Mouse (Mus musculus): ENCODE measurements around the gene Aff3.

Aff3 gene

DNA sequence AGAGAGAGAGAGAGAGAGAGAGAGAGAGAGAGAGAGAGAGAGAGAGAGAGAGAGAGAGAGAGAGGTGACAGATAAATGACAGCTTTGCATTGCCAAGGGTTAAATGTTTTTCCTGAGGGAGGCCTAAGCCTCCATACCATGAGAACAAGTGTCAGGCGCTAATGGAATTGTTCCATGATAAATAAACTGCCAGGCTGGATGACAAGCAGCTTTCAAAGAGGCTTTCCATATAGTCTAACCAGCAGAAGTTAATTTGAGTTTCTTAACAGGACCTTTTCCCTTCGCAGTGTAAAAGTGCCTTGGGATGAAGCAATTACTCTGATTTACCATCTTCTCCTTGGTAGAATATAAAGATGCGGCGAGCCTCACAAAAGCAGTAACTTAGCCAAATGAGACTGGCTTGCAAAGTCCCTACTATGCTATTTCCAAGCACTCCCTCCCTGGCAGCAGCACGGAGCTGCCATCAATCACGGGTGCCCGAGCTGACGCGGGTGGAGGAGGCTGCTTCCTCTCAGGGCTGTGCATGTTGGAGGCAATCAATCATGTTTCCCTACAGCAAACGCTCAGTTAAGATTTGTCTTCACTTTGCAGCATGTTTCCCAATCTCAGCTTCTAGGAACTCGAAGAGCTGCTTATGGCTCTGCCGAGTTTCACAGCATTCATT lies 119.3 kb downstream of the Aff3 start:
- DNase-seq (ENCODE audit: low spot score), result no peak

DNA sequence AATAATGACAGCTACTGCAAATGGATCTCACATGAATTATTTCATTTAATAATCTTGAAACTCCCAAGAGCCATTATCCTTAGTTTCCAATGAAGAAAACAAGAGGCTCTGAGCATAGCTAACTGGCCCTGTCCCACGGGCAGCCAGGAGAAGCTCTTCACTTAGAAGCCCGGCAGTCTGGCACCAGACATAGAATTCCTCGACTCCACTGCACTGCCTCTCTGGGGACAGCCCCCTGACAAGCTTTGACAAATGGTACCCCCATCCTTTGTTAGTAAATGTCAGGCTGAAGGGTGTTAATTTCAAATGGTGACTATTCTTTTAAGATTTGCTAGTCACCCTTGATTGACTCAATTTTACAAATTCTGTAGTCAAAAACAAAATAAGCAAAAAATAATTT lies 120.3 kb downstream of the Aff3 start:
- no peak for DNase-seq (ENCODE audit: low spot score)

DNA sequence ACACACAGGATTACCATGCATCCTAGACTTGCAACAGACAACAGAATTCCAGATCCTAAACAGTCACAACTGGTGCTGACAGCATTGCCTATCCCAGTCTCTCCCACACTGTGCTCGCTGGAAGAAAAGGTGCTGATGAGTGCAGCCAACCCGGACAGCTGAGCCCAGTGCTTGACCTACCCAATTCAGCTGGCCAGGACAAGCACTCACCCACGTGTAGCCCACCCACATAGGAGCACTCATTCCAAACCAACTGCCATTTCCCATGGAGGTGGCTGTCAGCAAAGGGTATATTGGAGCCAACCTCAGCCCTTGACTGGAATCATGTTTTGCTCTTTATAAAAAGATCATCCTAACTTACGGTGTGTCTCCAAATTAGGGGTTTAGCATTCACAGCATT lies 123.2 kb downstream of the Aff3 start:
- no peak for DNase-seq (ENCODE audit: low spot score)

DNA sequence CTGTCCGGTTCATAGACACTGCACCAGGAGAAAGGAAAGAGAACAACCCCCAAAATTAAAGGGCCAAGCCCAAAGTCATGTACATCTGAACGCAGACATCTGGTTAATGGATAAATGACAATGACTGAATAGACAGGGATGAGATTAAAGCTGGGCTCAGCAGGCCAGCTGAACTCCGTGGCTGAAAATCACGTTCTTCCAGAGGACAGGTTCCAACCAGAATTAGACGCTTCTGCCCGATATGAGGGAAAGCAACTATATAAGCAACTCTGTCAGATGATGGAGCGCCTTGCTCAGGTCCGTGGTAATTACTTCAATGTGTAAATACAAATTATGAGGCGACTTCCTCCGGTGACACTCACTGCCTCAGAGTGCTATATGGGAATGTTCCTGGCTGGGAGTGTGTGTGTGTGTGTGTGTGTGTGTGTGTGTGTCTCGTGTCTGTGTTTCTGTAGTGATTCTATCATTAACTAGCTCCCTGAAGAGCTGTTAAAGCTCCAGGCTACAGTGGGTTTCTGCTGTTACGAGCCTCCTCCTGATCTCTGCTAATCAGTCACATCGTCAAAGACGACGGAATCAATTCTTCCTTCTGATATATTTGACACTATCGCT lies 127.7 kb downstream of the Aff3 start:
- no peak for DNase-seq (ENCODE audit: low spot score)

DNA sequence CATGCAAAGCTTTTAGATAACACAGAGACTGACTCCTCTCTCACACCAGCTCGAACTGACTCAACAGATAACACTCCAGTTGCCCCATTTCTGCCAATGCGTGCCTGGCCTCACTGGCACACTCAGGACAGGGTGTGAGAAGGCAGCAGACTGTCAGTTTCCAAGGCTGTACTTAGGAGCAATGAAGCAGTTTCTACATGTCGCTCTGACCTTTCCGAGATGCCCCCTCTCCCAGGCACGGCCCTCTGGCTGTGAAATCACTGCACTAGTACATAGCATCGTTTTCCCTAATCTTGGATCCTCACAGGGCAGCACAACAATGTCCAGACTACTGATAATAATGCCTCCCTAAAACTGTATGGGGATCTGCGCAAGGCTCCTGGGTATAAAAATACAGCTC lies 132.2 kb downstream of the Aff3 start:
- DNase-seq (ENCODE audit: low spot score), result no peak

DNA sequence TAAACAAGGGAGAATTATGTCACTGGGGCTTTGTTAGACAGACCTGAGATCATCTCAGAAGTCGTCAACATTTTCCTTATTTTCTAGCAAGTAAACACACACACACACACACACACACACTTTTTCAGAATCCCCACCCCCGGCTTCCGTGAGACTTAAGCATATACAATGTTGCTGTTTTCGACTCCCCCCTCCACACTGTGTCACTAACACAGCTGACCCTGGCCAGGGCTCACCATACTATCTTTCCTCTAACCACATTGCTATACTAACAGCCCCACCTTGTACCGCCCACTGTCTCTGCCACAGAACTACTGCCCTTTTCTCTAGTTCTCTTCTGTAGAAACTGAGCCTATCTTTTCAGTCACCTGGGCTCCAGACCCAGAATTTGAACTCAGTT lies 136.1 kb downstream of the Aff3 start:
- DNase-seq (ENCODE audit: low spot score), result no peak

DNA sequence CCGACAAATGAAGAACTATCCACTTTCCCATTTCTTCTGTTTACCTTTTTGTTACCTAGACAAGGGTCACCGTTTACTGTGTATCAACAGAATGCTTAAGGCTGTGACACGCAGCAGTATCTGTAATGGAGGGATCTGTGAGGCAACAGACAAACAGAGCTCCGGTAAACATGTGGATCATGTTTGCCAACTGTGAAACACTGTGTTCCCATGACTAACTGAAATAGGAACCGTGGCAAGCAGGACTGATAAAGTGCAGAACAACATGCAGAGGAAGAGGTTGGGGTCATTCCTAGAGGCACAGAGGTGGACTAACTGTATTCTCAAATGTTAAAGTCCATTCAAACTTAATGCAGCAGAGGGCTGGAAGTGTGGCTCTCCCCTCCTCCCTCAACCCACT lies 138.2 kb downstream of the Aff3 start:
- DNase-seq (ENCODE audit: low spot score), result no peak

DNA sequence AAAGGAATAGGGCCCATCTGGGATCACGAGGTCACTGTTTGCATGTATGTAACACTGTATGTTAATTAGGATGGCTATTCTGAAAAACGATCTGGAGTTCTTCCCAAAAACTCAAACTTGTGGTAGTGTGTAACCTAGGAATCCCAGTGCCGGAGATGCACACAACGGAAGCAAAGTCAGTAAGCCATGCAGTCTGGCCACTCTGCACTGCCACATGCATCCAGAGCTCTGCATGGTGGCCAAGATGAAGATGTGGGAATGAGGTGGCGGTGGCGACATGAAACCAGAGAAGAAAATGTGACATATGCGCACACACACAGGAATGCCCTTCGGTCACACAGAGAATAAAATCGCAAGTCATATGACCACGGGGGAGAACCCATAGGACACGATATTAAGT lies 143.1 kb downstream of the Aff3 start:
- no peak for DNase-seq (ENCODE audit: low spot score)

DNA sequence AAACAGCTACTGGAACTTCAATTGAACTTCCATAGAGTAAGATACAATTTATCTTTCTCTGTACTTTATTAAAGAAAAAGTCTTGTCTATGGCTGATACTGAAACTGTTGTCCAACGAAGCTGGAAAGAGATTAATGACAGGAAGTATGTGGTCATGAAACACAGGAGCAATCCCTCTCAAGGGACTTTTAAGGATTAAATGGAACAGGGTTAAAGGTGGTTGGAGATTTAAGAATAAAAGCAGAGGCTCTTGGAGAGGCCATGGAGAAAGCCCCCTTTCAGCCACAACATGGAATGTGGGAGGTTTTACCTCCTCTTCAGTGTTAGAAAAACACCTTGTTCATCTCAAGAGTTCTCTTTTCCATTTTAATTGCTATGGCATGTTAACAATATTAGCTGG lies 148.5 kb downstream of the Aff3 start:
- DNase-seq (ENCODE audit: low spot score), result no peak

DNA sequence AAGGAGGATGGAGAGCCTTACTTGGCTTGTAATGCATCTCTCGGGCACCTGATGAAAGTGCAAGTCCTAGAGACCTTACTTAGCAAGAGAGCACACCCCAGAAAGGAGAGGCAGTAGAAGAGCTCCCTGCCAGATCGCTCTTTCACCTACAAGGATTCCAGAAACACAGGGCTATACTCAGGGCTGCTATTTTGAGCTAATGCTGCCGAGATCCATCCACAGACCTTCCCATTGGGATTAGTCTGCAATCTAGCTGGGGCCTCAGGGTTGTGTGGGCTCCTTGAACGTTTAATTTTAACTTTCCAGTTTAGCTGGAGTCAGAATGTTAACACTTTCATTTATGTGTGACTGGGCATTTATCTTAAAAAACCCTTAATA lies 150.1 kb downstream of the Aff3 start:
- DNase-seq (ENCODE audit: low spot score), result no peak

DNA sequence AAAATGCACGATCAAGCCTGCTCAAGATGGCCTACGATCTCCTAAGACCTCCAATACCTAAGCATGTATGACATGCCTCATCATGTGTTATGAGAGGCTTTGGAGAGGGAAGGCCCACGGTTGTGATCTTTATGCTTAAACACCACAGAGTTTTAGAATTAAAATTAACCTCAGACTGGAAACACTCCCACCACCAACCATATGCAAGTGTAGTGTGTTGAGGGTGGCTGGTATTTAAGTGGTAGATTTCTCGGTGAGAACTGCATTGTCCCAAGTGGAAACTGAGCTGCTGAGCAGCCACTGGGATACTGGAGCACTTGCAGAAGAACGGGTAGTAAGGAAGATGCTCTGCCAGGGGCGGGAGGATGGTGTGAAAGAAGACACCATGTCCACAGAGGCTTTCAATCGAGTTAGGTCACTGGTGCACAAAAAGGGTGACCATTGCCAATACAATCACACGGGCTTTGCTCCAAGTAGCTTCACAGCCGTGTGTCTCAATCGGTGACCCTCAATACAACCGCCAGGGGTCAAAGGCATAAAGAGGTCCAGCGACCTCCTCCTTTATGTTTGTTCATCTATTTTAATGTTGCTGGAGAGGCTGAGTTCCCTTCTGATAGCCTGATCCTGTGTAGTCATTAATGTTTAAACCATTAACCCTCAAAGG lies 150.7 kb downstream of the Aff3 start:
- DNase-seq (ENCODE audit: low spot score), result no peak

DNA sequence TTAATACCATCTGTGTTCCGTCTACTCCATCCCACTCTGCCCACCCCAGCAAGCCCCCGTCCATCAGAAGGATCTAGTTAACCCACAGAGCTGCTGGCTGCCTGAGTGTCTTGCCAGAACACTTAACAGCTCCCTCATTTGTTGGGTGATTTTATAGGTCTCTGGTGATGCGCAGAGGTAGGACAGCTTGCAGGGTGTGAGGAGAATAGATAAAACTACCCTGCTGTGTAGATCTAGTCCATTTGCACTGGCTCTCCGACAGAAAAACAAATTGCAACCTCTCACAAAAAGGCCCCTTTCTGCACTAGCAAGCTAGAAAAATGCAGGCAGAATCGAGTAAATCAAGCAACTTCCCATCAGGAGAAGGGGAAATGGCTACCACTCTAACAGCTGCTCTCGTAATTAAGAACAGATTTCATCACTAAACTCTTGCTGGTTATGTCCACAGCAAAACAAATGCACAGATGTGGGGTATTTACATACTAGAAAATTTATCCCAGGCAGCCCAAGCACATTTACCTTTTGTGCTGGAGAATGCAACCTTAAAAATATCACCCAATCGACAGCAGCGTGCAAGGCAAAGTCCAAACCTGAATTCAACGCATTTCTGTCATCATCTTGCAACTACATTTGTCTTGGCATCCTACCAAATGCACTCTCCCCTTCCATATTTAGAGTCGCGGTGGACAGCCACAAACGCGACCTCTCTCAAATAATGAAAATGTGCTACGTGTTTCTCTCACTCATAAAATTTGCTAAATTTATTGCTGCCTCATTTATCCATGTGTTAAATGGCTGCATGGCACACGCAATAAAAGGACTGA lies 152.3 kb downstream of the Aff3 start:
- no peak for DNase-seq (ENCODE audit: low spot score)

DNA sequence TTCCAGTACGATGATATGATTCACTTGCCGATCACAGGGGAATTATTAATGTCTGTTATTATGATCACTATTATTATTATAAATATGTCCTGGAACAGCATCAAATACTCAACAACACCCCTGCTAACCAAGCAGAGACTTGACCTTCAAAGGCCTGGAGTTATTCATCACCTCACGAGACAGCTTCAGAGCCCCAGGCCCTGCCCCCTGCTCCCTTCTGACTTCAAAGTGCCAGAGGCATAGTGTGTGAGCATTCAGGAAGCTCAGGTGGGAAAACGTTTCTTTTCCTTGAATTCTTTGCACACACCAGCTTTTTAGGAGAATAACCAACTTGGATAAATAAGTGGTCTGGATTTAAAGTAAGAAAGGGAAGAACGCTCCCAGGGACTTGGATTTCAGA lies 153.7 kb downstream of the Aff3 start:
- DNase-seq (ENCODE audit: low spot score), result no peak

DNA sequence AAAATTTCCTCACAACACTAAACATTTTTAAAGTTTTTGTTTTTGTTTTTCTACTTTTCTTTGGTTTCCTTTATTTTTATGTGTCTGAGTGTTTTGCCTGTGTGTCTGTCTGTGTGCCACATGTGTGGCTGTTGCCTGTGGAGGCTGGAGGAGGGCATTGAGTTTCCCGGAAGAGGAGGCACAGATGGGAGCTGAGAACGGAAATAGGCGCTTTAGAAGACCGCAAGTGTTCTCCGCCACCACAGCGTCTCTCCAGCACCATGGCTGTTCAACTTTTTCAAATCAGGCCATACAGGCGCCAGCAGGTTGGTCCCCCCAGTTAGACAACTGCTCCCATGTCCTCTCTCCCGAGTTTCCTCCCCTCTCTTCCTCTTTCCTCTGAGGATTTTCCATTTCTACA lies 155.5 kb downstream of the Aff3 start:
- no peak for DNase-seq (ENCODE audit: low spot score)

DNA sequence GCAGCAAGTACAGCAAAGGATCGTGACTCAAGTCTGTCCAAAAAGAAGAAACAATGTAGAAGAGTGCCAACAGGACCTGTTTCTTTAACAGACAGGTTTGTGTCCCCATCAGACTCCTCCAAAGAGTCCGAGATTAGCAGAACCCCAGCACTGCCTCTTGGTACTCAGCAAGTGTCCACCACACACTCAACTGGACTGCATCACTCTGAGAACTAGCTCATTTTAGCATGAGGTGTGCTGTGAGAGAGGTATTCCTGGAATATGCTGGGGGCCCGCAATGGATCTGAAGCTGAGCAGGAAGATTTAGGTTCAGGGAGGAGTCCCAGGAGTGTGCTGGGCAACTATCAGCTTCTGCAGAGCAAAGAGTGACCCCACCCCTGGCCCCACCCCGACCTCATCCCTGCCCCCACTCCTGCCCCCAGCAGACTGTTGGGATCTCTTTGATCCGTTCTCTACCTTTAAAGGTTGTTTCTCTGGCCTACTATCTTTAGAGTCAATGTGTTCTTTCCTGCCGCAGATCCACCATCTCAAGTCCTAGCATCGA lies 157.0 kb downstream of the Aff3 start:
- no peak for DNase-seq (ENCODE audit: low spot score)

DNA sequence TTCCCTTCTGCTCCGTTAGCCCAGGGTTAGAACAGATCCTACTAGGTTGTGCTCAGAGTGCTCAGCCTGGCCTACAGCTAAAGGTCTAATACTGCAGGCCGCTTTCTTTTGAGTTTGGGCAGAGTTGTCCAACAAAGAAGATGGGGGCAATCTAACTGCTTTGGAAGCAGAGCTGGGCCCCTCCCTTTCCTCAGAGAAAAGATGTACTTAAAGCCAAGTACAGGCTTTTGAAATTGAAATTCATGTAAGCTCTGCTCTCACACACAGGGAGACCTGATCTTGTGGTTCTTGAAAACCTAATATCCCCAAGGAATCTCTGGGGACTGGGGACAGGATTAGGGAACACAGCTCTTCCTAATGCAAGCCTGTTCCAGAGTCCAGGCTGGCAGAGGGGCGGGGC lies 158.4 kb downstream of the Aff3 start:
- no peak for DNase-seq (ENCODE audit: low spot score)

DNA sequence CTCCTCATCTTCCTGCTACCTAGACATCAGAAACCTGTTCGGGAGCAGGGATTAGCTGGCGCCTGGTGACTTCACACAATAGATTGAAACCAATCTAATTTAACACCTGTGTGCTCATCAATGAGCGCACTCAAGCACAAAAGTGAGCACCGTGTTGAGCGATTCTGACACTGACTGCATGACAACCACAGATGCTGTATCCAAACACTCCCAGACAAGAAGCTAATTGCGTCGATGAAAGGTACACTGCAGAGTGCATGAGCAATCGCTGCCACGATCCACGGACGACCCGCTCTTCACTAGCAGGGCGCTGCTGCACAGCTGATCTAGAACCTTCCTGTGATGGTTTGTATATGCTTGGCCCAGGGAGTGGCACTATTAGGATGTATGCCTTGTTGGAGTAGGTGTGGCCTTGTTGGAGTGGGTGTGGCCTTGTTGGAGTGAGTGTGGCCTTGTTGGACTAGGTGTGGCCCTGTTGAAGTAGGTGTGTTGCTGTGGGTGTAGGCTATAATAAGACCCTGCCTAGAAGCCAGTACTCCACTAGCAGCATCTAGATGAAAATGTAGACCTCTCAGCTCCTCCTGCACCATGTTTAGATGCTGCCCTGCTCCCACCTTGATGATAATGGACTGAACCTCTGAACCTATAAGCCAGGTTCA lies 161.2 kb downstream of the Aff3 start:
- DNase-seq (ENCODE audit: low spot score), result peak; percentile 10

DNA sequence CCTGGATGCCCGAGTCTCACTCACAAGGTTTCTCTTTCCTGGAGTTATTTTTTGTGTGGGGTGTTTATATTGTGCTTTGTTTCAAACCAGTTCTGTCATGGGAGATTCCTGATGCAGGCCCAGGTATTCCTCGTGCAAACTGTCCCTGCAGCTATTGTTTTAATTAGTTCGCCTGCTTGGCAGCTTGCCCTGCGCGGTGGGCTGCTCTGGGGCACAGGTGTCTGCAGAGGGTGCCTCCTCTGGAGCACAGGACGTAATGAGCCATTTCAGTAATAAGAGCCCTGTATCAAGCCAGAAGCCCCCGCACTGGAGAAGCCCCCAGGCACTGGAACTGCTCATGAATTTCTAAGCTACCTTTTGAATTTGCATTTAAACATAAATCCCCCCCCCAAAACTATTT lies 162.0 kb downstream of the Aff3 start:
- DNase-seq (ENCODE audit: low spot score), result no peak

DNA sequence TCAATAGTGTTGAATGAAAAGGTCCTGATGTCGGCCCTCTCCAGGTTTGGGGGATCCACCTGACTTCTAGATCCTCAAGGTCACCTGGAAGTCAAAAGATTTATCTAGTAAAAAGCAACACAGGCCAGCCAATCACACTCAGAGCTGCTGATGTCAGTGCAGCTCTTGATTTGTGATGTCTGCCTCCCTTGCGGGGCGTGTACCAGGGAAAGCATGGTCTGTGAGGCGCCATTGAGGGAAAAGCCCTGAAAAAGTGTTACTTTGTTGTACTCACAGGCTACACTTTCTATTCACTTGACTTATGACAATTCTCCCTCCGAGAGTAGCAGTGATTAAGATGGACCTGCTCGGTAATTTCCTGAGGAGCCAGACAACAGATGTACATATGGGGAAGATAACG lies 163.5 kb downstream of the Aff3 start:
- no peak for DNase-seq (ENCODE audit: low spot score)

DNA sequence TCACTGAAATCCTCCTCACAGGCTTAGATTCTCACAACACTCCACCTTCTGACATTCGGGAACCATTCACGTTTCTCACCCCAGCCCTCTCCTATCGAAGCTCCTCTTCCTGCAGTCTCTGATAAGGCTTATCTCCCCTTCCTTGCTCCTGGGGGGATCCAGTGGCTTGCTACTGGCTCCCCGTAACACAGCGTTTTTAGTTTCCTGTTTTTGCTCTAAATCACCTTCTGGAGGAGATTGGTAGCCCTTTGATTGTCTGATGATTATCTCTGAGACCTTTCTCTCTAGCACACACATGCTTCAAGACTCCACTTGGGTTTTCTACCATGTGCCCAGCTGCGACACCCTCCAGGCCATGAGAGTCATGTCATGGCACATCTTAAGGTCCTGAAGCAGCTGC lies 165.3 kb downstream of the Aff3 start:
- DNase-seq (ENCODE audit: low spot score), result peak; percentile 19

DNA sequence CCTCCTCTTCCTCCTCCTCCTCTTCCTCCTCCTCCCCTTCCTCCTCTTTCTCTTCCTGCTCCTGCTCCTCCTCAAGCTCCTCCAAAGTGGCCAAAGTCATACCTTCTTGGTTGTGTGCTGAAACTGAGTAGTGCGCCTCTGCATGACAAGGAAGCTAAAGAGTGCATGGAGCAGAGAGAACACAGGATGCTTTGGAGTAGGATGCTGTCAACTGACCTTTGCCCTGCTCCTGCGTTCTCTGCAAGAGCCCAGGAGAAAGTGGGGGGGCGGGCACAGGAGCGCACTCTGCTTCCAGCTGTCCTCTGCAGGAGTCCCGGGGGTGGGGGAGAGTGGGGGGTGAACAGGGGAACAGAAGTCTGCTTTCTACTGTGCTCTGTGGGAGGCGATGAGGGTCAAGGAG lies 167.2 kb downstream of the Aff3 start:
- no peak for DNase-seq (ENCODE audit: low spot score)

DNA sequence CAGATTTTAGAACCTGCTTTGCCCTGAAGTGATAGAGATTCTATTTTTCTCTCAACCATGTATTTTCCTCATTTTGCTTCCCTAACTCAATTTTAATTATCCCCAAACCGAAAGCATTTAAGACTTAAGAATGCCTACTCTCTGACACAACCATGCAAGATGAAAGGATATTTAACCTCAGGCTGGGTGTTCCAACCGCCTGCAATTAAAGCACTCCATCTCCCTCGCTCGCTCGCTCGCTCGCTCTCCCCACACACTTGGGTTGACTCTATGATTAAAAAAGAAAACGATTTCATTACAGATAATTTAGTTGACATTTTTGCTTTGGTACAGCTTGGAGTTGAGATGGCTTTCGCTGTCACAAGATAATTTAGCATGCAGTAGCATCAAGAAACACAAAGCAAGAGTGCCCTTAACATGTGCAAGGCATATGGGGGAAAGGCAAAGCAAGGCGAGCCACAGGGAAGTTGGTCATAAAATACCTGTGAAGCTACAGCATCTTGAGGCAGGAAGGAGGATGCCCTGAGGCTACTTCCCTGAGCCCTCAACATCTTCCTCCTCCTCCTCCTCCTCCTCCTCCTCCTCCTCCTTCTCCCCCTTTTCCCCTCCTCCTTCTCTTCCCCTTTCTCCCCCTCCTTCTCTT lies 167.7 kb downstream of the Aff3 start:
- DNase-seq (ENCODE audit: low spot score), result no peak

All from c-Kit-positive CD71-positive TER-119-positive erythroid progenitor cells, embryonic 14.5 days (primary cell).